Mouse (Mus musculus): ENCODE measurements at regions not wholly inside any gene's neighbourhood (a gene's known extent, or its start where the extent isn't known, plus 50 kb on each side); places are given as distances from the start of the nearest gene placed in this dataset.

- peak; percentile 41 for DNase-seq (ENCODE audit: low read depth, low spot score)
Measured at GRCm38 (mm10) chr14:15603954-15604523, 165.3 kb upstream of the Lrrc3b start.

GRCm38 (mm10) chr14:15610166-15610565 lies 171.4 kb upstream of the Lrrc3b start:
- DNase-seq (ENCODE audit: low read depth, low spot score): no peak

GRCm38 (mm10) chr14:15634581-15634980 lies 195.8 kb upstream of the Lrrc3b start:
- DNase-seq (ENCODE audit: low read depth, low spot score): no peak

GRCm38 (mm10) chr14:15637681-15638080 lies 198.9 kb upstream of the Lrrc3b start:
- no peak for DNase-seq (ENCODE audit: low read depth, low spot score)

- DNase-seq (ENCODE audit: low read depth, low spot score): no peak
Measured at GRCm38 (mm10) chr14:15638869-15639268, 200.1 kb upstream of the Lrrc3b start.

GRCm38 (mm10) chr14:15660886-15661285 lies 222.1 kb upstream of the Lrrc3b start:
- no peak for DNase-seq (ENCODE audit: low read depth, low spot score)

GRCm38 (mm10) chr14:15672292-15672691 lies 233.5 kb upstream of the Lrrc3b start:
- no peak for DNase-seq (ENCODE audit: low read depth, low spot score)

- no peak for DNase-seq (ENCODE audit: low read depth, low spot score)
Measured at GRCm38 (mm10) chr14:15677218-15677617, 238.4 kb upstream of the Lrrc3b start.

- no peak for DNase-seq (ENCODE audit: low read depth, low spot score)
Measured at GRCm38 (mm10) chr14:15679456-15679855, 240.7 kb upstream of the Lrrc3b start.

- no peak for DNase-seq (ENCODE audit: low read depth, low spot score)
Measured at GRCm38 (mm10) chr14:15698001-15698400, 259.2 kb upstream of the Lrrc3b start.

GRCm38 (mm10) chr14:15698607-15699006 lies 259.8 kb upstream of the Lrrc3b start:
- DNase-seq (ENCODE audit: low read depth, low spot score): no peak

- DNase-seq (ENCODE audit: low read depth, low spot score): peak; percentile 3
Measured at GRCm38 (mm10) chr14:15722135-15722534, 283.3 kb upstream of the Lrrc3b start.

GRCm38 (mm10) chr14:15746629-15747238 lies 307.9 kb upstream of the Lrrc3b start:
- no peak for DNase-seq (ENCODE audit: low read depth, low spot score)

- no peak for DNase-seq (ENCODE audit: low read depth, low spot score)
Measured at GRCm38 (mm10) chr14:15769846-15770448, 331.2 kb upstream of the Lrrc3b start.

- DNase-seq (ENCODE audit: low read depth, low spot score): no peak
Measured at GRCm38 (mm10) chr14:15784727-15785126, 345.9 kb upstream of the Lrrc3b start.

- no peak for DNase-seq (ENCODE audit: low read depth, low spot score)
Measured at GRCm38 (mm10) chr14:15785230-15785629, 346.4 kb upstream of the Lrrc3b start.

- DNase-seq (ENCODE audit: low read depth, low spot score): no peak
Measured at GRCm38 (mm10) chr14:15795698-15796097, 356.9 kb upstream of the Lrrc3b start.

- DNase-seq (ENCODE audit: low read depth, low spot score): no peak
Measured at GRCm38 (mm10) chr14:15797019-15797418, 358.2 kb upstream of the Lrrc3b start.

- no peak for DNase-seq (ENCODE audit: low read depth, low spot score)
Measured at GRCm38 (mm10) chr14:15801477-15802099, 362.8 kb upstream of the Lrrc3b start.

- no peak for DNase-seq (ENCODE audit: low read depth, low spot score)
Measured at GRCm38 (mm10) chr14:15809083-15809482, 370.3 kb upstream of the Lrrc3b start.

- DNase-seq (ENCODE audit: low read depth, low spot score): no peak
Measured at GRCm38 (mm10) chr14:15841390-15842023, 402.7 kb upstream of the Lrrc3b start.

- DNase-seq (ENCODE audit: low read depth, low spot score): no peak
Measured at GRCm38 (mm10) chr14:15842024-15842599, 403.3 kb upstream of the Lrrc3b start.
